Mouse (Mus musculus) liver, postnatal 0 days (tissue): Measurements from ENCODE around the gene Hivep3.

Experiments used
- CTCF ChIP-seq: sonication (generic); IDR thresholded peaks from 2 replicates; pipeline ENCODE4 v1.5.1; 2016; ENCODE audit warnings: antibody characterized with exemption, low read depth
- EP300 ChIP-seq: IDR thresholded peaks from 2 replicates; pipeline ENCODE4 v1.6.1; 2016; ENCODE audit warnings: antibody characterized with exemption, low read depth, mild to moderate bottlenecking

DNA sequence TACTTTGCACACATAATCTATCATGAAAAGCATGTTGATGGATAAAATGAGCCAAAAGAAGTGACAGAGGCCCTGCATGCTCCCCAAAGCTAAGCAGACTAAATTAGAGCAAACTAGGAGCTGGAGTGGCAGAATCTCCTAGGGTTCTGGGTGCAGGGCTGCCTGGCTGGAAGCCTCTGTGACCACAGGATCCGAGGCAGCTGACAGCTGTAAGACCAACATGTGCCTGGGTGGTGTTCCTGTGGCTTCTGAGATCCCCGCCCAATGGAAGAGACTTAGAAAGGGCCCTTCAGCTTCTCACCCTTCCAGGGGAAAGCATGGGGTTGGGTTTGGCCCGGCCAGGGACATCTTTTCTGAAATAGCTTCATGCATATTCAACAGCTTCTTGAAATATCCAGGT, 274.3 kb downstream of the Hivep3 start:
- TF ChIP-seq CTCF (no peak), EP300 (no peak)
